Mouse (Mus musculus): ENCODE results near the gene Raly.
"Not testable (repeated sequence)": the region's sequence is repeated elsewhere in the genome, so short reads cannot be mapped to it uniquely, and the experiment has no call there.

Raly gene

DNA sequence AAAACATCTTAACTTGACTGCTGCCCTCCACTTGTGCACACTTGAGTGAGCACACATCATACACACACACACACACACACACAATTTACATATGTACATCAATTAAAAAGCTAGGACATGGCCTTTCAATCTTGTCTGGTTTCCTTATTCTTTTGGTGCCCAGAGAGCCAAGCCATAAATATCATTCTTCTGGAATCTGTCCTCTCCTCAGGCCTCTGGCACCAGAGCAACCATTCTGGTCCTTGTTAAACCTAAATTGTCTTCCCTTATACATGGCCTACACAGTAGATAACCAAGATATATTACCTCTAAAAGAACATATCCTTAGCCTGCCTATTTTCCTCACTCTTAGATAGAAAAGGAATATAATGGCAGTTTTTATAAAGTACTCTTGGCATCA, 57.2 kb downstream of the Raly start:
- no peak for DNase-seq

DNA sequence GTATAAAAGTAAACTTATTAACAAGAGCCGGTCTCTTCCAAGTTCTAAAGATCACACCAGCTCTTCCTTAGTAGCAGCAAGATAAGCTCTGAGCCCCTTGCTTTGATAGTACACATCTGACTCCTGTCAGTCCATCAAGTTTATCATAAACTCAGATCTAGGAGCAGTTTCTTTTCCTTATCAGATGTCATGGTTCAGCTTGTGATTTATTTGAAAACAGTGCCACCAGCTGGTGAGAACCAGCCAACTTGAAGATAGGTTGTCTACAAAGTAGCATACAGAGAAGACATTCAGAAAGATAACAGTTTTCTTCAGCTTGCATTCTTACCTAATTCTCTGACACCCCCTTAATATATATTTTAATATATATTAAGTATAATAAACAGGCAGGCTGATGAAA, 64.5 kb downstream of the Raly start:
- DNase-seq: peak; percentile 37 to 56

DNA sequence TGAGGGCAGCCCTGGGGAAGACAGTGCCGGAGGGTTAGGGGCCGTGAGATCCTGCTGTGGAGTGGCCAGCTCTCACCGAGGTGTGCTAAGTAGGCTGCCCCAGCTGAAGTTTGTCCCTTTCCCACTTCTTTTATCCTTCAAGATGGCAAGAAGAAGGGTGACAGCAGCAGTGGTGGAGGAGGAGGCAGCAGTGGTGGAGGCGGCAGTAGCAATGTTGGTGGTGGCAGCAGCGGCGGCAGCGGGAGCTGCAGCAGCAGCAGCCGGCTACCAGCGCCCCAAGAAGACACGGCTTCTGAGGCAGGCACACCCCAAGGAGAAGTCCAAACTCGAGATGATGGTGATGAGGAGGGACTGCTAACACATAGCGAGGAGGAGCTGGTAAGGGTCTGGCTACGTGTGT, 72.8 kb downstream of the Raly start:
- no peak for DNase-seq

DNA sequence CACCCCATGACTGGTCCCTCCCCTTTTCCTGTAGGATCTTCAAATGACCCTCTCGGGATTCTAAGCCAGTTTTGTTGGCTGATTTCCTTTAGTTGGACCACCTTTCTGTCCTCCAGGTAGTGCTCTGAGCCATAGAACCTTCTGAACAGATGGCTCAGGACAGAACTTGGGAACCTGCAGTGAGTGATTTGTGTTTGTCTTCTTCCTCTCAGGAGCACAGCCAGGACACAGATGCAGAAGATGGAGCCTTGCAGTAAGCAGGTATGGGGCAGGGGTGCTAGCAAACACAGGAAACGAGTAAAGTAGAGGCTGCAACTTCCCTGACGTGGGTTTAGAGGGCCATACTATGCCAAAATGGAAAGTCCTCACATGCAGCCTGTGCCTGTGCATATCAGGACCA, 74.8 kb downstream of the Raly start:
- no peak for DNase-seq

DNA sequence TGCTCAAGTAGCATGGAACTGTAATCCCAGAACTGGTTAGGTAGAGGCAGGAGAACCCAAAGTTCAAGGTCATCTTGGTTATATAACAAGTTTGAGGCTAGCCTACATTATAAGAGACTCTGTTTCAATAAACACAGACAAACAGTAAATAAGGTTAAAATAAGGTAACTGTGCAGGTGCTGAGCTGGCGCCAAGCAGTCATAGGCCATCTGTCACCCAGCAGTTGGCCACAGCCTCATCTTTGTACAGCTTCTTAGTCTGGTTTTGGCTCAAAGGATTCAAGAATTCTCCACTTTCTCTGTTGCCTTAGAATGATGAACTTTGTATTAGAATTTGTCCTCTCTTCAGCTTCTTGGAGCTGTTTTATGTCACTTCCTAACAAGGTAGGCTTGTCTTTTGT, 77.2 kb downstream of the Raly start:
- DNase-seq: no peak

DNA sequence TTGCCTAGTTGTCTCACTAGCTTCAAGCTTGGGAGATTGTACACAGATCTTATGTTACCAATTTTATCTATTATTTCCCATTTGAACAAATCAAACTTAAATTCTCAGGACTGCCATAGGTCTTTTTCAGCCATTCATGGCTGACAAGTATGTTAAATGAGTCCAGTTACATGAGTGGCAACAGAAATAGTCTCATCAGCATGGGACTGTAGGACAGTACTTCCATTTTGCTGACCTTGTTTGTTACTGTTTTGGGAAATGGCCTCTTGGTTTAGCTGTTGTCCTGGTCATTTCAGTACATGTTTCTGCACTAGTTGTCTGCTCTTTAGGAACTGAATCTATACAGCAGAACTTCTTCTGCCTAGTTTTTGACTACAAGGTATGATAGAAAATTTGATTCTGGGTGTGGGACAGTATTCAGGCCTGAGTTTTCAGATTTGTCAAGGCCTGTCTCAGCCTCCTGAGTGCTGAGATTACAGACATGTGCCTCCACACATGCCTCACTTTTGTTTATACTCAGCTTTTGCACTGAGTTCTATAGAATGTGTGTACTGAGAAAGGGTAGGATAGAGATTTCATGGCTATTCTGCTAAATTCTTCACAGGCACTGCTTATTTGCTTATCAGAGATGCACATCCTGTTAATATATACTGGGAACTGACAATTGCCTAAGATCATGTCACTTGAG, 79.2 kb downstream of the Raly start:
- no peak for DNase-seq

DNA sequence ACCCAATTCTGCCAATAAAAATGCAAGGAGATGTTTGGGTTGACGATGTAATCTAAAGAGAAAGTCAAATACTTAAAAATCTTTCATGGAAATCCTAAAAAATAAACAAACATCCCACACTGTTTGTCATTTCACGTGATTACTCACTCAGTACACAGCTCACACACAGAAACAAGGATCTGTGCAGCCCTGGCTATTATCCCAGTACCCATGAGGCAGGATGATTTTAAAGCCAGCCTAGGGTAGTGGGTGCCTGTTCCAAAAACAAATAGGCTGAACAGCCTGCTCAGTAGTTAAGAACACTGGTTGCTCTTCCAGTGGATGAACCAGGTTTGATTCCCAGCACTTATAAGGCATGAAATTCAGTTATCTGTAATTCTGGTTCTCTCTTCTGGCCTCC, 85.7 kb downstream of the Raly start:
- DNase-seq: no peak

DNA sequence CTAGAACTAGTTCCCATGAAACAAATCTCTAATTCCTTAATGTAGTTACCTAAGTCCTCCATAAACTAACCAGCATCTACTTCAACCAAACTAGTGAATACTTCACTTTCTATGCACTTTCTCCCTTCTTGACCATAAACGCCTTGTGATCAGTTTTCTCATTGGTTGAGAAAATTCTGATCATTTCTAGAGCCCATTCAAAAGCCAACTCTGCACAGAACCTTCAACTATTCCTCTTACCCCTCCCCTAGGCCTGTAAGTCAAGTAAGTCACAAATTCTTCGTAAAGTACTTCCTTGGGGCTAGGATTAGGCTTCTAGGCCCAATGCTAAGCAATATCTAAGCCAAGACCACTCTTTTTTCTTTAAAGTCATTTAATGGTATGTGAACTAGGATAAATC, 100.7 kb downstream of the Raly start:
- DNase-seq: no peak

DNA sequence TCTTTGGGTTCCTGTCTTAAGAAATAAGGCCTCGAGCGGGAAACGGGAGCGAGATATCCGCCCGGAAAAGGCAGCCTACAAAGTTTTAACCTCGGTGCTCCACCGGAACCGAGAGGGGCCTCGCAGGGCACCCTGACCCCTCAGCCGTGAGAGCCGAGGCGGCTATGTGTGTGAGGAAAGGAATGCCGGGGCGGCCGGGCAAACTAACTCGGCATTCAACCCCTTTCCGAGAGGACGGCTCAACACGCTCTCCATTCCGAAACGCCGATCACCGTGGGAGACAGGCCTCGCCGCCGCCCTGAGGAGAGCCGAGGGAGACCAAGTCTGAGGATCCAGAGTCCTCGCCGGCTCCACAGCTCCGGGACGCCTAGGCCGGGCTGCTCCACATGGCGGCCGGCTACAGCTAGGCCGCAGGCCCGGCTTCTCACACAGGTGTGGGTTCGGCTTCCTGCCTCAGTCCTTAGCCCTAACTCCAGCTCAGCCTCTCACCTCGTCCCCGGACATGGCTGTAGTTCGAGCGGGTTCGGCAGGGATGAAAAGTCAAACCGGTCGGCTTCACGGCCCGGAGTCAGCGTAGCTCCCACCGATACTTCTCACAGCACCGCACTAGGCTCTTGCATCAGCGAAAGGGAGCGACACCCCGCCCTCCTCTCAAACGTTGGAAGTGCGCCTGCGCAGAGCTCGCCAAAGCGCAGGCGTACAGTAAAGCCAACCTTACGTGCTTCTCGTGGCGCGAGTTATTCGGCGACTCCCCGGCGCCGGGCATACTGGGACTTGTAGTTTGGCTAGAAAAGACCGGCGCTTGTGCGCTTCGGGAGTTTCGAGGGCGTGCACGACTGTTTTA, 101.5 kb downstream of the Raly start, which contains the start of gene Eif2s2:
Eif2s2 (minus strand) TSS at position 735 of the 844 bp plus-strand sequence.
- DNase-seq: peak; percentile 93 to 97

DNA sequence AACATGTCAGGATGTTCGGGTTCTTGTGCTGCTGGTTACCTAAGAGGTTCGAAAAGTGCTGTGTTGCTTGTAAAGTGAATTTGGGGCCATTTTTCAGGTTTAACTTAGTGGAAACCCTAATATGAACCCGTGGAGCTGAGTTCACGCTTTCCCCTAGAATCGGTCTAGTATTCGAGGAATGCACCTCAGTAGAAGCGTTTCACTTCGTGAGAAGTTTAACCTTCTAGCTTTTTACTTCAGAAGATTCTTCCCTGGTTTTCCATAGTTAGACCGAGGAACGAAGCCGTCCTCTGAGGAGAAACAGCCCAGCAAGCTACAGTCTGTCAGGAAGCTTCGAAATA, 102.1 kb downstream of the Raly start:
- DNase-seq: no peak

DNA sequence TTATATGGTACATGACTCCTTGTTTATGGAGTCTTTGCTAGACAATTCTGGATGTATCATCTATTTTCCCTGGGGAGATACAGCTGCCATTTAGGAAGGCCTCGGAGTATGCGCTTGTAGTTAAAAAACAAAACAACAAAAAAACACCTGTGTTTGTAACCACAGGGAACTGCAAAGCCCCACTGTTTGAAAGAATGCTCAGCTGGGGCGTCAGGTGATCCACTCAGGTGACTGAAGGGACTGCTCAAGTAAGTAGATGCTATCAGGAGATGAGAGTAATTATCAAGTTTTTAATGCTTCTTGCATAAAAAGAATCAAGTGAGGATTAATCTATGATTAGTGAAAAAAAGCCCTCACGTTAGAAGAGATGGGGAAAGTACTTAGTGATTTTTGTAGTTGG, 102.7 kb downstream of the Raly start:
- no peak for DNase-seq

DNA sequence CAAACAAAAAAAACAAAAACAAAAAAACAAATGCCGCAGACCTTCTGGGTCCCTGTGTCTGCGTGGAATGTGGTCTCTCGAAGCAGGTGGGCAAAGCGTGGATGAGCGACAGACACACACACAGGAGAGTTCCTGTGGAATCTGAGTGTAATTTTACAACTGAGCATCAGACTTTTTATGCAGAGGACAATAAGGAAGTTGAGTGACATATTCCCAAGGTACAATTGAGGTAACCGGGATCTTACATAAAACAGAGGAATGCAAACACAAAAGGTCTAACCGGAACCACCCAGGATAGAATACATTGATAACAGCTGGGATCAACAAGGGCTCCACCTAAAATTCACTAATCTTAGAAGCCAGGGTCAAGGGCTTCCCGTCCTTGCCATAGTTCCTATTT, 108.1 kb downstream of the Raly start:
- DNase-seq: not testable (repeated sequence)

DNA sequence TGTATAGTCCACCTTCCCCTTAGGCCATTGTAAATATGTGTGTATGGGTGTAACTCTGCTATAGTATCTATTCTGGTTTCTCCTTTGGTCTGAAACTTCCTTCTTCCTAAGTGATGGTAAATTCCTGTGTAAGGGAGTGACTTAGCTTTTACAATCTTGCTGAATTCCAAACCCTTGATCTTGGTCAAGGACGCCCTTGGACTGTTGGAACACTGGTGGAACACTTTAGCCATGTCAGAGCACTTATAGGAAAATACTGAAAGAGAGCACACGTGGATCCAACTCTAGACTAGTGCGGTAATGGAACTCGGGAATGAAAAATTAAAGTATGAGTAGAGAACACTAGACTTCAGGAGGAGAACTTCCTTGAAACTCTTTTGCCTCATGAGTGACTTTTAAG, 108.5 kb downstream of the Raly start:
- DNase-seq: not testable (repeated sequence)

DNA sequence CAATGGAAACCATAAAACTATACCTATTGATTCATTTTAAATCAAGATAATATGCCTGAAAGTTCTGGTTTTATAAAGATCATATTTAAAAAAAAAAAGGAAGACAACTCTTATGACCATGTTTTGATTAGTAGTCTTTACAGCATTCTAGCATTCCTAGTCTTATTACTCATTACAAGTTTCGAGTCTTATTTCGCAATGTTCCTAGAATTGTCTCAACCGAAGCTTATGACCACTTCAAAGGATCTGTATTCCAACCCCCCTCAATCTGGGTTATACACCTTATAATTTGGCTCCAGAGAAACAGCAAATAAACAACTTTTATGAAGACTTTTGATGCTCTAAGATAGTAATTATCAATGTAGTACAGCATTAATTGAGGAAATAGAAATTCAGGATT, 111.2 kb downstream of the Raly start:
- DNase-seq: no peak

DNA sequence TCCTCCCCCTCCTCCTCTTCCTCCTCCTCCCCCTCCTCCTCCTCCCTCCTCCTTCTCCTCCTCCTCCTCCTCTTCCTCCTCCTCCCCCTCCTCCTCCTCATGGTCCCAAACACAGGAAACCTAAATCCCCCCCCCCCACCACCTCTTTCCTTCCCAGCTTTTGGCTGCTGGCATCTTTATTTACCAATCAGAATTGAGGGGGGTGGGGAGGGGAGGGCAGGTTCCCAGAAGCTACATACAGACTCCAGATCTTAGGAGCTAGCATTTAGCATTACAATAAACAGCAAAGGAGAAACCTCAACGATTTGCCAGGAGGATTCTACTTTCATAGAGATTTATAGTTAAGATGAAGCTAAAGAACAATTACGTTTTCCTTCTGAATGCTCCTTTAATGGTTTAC, 114.9 kb downstream of the Raly start:
- no peak for DNase-seq

DNA sequence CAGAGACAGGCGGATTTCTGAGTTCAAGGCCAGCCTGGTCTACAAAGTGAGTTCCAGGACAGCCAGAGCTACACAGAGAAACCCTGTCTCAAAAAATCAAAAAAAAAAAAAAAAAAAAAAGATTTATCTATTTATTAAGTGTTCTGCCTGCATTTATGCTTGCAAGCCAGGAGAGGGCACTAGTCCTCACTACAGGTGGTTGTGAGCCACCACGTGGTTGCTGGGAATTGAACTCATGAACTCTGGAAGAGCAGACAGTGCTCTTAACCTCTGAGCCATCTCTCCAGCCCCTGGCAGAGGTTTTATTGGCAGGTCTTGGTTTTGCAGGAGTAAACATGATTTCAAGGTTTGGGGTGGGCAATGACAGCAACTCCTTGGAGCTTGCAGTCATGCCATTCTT, 117.3 kb downstream of the Raly start:
- DNase-seq: not testable (repeated sequence)

DNA sequence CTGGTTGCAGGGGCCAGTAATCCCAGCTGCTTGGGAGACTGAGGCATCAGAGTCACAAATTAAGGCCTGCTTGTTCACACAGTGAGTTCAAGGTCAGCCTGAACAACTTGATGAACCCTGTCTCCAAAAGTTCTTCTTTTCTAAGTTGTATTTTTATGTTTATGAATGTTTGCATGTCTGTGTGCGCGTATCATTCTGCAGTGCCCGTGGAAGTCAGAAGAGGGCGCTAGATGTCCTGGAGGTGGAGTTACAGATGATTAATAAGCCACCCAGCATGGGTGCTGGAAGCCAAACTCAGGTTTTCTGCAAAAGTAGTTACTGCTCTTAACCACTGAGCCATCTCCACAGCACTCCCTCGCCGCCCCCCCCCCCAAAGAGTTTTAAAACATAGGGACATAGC, 118.9 kb downstream of the Raly start:
- DNase-seq: peak in 1 of 2 experiments; percentile 7

DNA sequence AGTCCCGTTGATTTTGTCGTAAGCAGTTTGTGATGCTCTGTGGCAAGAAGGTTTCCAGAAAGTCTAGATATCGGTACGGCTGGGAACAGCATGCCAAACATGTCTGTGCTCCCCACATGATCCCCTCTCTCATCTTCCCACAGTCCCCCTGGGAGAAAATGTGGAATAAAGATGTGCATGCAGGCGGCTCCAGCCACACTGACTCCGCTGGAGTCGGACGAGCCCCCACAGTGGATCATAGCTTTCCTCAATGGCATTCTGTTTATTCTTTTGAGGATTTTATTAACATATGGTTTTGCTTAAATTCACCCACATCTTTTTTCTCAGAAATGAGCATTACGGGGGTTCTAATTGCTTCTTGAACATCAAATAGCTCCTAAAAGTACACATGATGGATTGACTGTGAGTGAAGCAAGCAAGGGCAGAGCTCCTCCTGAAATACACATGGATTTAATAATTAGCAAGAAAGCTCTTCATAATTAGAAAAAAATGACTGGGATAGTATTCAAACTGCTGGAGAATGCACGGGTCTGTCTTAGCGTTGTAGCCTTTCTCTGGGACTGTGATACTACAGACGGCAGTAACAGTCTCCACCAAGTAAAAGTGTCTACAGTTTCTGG, 125.1 kb downstream of the Raly start:
- DNase-seq: no peak

DNA sequence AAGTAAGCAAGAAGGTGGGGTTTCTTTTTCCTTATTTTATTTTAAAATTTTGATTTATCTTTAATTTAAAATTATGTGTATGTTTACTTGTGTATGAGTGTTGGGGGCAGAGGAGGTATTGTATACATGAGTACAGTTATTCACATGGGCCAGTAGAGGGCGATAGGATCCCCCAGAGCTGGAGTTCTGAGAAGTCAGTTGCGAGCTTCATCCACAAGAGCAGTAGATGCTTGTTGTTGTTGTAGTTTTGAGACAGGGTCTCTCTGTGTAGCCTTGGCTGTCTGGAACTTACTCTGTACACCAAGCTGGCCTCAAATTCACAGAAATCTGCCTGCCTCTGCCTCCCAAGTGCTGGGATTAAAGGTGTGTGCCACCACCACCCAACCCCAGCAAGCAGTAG, 125.7 kb downstream of the Raly start:
- DNase-seq: peak; percentile 5 to 12
